Mouse (Mus musculus) T-helper 17 cell (primary cell): ENCODE data around the gene Accsl.

Experiments used
- in situ Hi-C, 2 experiments: fragments of 300-600 bp; cut with MboI, MseI; formaldehyde crosslinking; loops; 1 replicate in 1 of 2; 2 replicates in 1 of 2; pipeline ENCODE4 v1.15.1; 2025; ENCODE audit warnings: high pct_unique_total_duplicates in 2 of 2

The Accsl gene

DNA sequence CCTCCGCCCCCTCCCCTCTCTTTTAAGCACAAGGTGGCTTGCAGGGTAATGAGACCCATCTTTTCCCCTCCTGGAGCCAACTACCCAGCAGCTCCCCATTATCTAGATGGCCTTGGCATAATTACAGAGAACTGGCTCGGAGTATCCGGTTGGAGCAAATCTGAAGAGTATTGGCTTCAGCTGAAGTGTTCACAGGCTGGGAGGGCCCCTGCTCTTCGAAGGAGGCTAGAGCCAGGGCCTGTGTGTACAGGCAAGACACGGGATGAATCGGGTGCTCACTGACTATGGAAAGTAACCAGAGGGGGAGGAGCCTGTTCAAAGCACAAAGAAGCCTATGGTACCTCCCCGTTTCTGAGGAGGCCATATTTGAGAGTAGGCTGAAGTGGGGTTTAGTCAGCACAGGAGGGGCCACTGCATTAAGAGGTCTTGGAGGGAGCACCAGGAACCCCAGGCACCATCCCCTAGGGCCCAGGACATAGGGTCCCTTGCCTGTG, at the start of gene Accsl:
TSS of gene Accsl (minus strand) at position 51 of the 494 bp plus-strand sequence.
- in situ Hi-C loops, result loop anchor here in 1 of 2 experiments (5.0 kb wide), 1 partner anchor 133 kb away; no protein-coding TSS in a partner anchor

DNA sequence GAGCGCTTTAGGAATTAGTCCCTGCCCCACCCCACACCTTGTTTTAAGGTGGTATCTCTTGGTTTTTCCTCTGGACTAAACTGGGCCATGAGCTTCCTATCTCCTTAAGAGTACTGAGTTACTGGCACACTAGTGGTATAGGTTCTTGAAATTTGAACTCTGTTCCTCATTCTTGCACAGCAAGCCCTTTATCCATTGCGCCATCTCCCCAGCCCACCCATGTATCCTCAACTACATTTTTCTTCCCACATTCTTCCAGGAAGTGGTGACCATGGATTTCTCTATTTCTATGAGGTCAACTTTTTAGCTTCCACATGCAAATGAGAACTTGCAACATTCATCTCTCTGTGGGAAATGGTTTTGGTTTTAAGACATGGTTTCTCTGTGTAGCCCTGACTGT, 44.6 kb upstream of the Accsl start:
- in situ Hi-C loops, result no loop called here

DNA sequence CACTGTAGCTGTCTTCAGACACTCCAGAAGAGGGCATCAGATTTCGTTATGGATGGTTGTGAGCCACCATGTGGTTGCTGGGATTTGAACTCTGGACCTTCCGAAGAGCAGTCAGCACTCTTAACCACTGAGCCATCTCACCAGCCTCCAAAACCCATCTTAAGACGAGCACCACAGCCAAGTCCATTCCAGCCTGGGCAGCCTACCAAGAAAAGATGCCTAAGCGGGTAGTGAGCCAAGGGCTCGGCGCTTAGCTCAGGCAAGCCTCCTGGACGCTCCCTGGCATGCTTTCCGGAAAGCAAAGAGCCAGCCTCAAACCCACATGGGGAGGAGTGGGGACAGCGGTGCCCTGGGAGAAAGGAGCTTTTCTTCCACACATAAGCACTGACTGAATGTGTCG, 43.0 kb upstream of the Accsl start:
- in situ Hi-C loops, result no loop called here

DNA sequence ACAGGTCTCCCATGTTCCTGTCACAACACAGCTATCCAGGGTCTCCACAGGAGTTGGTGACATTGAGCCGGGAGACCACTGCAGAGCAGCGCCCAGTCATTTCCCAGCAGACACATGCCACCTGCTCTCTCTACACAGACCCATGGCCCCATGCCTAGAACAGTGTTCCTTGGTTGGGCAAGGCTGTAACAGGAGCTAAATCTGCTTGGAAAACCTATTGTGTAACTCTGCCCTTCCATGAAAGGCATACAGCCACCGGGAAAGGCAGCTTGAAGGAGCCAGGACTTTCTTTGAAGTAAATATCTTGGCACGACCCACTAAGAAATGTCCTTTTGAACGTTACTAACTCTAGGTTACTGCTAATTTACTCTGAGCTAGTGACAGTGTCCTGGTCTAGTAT, 40.8 kb upstream of the Accsl start:
- in situ Hi-C loops, result loop anchor here in 1 of 2 experiments (10.0 kb wide), 1 partner anchor 345 kb away; the partner anchor contains the start of gene Gm10803

DNA sequence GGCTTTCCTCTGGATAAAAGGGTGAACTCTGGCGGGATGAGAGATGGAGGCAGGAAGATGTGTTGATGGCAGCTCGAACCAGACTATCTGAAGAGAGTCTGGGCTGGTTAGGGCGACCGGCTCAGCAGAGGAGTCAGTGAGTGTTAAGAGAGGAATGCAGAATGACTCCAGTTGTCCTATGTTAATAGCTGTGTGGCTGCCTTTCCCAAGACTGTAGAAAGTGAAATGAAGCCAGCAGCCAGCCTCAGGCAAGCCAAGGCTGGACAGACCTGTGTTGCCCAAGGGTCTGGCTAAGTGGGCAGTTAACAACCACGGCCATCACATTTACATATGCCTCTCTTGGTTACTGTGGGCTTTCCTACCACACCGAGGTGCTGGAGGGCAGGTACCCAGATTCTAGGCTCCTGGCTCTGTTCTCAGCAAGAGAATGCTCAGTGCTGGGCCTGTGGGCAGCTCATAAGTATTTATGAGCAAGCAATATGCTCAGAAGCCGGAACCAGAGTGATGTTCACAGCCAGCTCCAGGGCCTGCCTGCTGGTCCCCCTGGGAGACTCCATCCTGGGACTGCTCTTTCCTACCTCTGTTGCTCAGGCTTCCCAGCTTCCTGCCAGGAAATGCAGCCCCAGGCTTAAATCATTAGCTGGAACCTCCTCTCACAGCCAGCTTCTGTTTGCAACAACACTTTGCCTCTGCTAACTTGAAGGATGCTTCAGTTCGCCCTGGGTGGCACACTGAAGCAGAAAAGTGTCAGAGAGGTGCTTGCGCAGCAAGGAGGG, 38.8 kb upstream of the Accsl start:
- in situ Hi-C loops, result loop anchor here in 1 of 2 experiments (10.0 kb wide), 1 partner anchor 343 kb away; the partner anchor contains the start of gene Gm10803

DNA sequence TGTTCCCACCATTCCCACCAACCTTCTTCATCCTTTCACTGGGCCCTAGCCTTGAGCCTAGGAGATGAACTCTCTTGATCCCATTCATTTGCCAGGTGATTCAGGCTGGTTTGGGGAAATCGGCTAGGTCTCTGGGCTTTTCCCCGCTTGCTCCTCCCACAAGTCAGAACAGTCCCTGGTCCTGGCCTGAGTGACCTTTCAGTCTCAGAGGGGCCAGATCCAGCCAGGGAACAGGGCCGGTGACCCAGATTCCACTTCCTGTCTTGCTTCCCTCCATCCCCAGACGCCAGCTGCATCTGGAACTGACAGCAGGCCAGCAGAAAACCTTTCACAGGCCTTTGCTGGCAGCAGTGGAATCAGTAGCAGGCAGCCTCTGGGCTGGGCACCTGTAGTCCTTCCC, 37.4 kb upstream of the Accsl start:
- in situ Hi-C loops, result loop anchor here in 1 of 2 experiments (10.0 kb wide), 1 partner anchor 342 kb away; the partner anchor contains the start of gene Gm10803

DNA sequence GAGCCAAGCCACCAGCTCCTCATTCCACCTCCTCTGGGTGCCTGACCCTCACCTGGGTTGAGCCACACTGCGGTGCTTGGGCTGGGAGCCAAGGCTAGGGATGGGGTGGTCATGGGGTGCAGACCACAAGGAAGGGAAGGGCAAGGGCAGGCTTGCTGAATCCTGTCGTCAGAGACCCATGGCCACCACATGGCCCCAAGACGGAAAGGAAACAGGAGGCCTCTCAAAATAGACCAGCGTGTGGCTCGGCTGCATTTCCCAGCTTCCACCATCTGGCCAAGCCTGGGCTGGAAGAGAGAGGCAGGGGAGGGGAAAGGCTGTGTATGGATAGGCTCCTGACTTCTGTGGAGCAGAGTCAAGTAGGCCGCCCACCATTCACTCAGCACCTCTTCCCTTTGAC, 34.5 kb upstream of the Accsl start:
- in situ Hi-C loops, result loop anchor here in 1 of 2 experiments (10.0 kb wide), 1 partner anchor 339 kb away; the partner anchor contains the start of gene Gm10803

DNA sequence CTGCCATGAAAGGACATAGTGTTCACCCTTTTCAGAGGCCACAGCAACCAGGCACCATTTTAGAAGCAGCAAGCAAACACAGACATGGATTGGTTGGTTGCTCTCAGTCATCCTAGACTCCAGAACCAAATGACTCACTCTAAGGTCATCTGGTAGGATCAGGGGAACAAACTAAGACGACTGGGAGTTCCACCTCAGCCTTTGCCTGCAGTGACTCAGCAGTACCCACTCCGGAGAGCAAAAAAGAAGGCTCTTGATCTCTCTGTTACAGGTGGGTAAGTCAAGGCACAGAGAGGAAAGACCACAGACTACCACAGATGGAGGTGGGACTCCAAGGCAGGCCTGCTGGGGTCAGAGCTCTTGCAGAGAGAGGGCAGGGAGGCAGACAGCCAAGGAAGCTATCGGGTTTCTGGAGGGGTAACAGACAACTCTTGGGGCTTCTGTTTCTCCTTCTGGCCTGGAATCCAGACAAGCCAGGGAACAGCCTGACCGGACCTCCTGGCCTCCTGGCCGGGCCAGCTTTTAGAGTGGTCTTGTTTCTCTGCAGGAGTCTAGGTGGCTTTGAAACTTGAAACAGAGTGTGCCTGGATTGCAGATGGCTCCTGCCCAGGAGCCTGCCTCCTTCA, 33.8 kb upstream of the Accsl start:
- in situ Hi-C loops, result loop anchor here in 1 of 2 experiments (10.0 kb wide), 1 partner anchor 338 kb away; the partner anchor contains the start of gene Gm10803

DNA sequence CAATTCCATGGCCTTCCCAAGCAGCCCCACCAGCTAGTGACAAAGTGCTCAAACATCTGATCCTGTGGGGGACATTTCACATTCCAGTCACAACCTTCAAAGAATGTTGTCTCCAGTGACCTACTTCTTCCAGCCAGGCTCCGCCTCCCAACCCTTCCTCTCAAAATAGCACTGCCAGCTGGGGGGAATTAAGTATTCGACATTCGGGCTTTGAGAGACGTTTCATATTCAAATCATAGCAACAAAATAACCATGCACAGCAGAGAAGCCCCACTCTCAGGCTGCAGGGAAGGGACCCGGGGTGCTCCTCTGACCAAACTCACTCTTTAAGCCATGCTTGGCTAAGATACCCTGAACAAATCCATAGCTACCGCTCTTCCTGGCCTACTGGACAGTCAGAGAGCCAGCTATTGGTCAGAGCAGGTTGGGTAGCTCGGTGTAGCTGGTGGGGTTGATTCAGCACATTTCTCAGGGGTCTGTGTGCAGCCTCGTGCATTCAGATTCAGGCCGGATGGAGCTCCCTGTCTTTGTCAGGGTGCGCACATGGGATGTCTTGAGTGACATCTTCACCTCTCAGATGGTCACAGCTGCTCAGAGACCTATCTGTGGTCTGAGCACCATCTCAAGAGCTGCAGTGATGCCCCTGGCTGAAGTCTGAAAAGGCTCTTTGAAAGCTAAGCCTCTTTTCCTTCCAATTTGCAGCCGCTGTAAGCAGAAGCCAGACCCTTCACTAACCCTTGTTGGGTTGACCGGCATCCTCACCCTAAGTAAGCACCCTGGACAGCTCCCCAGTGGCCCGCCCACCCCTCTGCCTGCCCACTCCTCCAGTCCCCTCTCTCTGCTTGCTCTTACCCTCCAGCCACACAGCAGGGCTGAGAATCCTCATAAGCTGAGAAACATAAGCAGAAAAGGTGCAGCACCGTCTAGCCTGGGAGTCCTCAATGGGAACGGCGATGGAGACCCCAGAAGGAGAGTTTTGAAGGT, 30.7 kb upstream of the Accsl start:
- in situ Hi-C loops, result loop anchor here in 1 of 2 experiments (10.0 kb wide), 1 partner anchor 335 kb away; the partner anchor contains the start of gene Gm10803

DNA sequence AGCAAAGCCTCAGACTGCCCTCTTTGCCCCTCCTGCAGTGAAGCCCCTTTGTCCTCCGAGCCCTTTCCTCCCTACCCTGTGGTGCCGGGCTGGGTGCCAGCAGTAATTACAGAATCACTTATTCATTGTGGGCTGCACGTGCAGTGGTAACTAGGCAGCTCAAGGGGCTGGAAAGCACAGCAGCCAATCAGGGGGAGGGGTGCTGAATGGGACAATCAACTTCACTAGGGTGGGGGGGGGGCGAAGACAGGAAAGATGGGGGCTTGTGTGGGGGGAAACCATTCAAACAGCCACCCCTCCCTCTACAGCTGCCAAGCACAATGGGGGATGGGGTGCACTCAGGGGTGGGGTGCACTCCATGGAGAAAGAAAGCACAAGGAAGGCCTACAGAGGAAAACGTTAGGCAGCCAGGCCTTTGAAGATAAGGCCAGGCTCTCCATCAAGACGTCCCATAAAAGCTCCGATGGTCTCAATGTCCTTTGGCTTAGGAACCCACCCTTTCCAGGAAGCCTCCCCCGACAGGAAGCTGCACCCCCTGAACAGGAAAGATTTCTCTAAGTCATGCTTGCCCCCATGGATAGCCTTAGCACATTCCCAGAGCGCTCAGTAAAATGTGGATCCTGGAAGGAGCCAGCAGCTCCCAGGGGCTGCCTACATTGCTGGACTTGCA, 22.8 kb upstream of the Accsl start:
- in situ Hi-C loops, result no loop called here

DNA sequence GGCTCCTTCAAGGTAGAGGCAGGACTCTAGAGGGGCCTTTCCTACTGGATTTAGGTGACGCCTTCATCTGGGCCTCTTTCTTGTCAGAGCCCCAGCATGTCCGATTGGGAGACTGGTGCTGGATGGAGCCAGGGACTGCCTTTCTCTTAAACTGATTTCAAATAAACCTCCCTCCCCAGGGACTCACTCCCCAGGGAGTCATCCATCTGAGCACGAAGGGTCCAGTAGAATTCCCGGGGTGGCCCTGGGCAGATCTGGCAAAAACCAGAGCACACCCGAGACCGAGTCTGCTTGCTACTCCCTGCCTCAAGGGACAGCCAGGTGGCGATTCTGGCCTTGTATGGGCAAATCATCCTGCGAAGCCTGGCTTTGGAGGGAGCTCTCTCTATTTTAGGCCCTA, 21.2 kb upstream of the Accsl start:
- in situ Hi-C loops, result no loop called here

DNA sequence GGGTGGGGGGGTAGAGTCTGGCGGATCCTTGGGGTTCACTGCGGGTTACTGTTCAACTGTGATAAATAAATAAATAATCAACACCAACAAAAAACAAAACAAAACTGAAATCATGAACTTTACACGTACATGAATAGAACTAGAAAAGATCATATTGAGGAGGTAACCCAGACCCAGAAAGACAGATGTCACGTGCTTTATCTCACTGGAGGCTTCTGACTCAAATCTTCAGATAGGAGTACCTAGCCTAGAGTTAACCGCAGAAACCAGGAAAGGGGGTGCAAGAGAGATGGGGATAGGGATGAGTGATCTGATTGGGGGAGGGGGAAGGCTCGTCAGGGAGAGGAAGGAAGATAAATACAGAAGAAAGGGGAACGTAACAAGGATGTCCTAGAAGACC, 20.1 kb upstream of the Accsl start:
- in situ Hi-C loops, result loop anchor here in 1 of 2 experiments (10.0 kb wide), 1 partner anchor 1674 kb away; no protein-coding TSS in a partner anchor

DNA sequence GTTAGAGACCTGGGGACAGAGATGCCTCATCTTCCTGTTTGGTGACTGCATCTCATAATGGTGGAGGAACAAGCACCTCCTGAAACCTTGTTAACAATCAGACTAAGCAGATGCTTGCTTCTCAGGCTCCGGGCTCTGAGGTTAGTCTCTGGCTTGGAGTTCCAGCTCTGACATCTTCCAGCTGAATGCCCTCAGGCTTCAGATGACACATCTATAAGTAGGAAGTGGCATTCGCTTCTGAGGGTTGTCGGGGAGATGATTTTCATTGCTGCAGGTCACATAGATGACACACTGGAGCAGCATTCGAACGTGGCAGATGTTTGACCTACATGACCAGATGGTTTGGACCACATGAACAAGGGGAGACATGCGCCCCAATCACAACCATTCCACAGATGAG, 19.4 kb upstream of the Accsl start:
- in situ Hi-C loops, result loop anchor here in 1 of 2 experiments (10.0 kb wide), 1 partner anchor 1674 kb away; no protein-coding TSS in a partner anchor

DNA sequence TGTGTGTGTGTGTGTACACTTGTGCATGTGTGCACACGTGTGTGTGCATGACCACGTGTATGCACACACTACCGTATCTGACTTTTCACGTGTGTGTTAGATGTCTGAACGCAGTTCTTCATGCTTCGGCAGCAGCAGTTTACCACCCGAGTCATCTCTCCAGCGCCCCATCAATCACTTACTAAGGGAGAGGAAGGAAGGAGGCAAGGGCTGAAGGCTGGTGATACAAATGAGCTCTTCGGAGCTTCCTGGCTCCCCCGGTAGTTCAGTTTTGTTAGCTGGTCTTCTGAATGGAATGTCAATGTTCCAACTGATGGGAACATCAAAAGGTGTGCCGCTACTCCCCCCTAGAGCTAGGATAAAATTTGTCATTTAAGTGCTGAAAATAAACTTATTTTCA, 18.3 kb upstream of the Accsl start:
- in situ Hi-C loops, result loop anchor here in 1 of 2 experiments (10.0 kb wide), 1 partner anchor 1672 kb away; no protein-coding TSS in a partner anchor

DNA sequence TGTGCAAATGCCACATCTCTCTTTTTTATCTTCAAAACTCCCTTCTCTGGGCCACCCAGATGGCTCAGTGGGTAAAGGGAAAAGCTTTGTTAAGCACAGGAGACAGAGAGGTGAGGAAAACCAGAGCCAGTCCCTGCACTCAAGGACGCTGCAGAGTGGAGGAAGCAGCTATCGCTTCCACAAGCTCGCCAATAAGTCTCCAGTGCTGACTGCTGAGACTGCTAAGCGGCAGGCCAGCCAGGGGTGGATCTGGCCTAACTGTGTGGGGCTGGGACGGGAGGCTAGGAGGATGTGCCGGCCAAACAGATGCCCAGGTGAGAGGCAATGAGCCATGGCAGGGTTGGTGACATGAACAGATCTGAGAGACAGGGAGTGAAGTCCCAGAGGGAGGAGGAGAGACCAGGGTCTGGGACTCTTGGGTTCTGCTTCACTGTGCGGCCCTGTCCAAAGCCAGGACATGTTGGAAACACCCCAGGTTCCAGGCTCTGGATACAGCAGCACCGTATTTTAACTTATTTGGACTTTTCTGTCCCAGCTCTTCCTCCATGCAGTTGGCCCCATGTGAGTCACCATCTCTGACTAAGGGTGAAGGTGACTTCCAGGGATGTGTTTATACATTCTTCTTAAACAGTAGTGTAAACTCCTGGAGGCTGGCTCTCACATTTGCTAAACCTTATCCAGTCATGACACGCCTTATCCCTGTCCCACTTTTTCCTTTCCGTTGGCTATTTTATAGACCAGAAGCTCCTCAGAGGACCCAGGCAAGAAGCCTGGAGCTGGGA, 17.2 kb upstream of the Accsl start:
- in situ Hi-C loops, result loop anchor here in 1 of 2 experiments (10.0 kb wide), 1 partner anchor 1671 kb away; no protein-coding TSS in a partner anchor

DNA sequence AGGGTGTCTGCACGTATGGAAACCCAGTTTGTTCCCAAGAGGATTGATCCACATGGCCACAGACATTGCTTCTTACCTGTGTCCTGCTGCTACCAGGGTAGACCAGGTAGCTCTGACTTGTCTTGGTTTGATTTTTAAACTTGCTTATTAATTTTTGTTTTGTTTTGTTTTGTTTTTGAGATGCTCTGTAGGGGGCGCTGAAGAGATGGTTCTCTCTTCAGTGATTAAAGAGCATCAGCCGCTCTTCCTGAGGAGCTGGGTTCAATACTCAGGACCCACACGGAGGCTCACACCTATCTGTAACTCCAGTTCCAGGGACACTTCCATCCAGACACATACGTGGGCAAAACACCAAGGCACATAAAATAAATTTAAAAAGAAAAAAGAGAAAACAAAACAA, 14.1 kb upstream of the Accsl start:
- in situ Hi-C loops, result loop anchor here in 1 of 2 experiments (10.0 kb wide), 1 partner anchor 1668 kb away; no protein-coding TSS in a partner anchor

DNA sequence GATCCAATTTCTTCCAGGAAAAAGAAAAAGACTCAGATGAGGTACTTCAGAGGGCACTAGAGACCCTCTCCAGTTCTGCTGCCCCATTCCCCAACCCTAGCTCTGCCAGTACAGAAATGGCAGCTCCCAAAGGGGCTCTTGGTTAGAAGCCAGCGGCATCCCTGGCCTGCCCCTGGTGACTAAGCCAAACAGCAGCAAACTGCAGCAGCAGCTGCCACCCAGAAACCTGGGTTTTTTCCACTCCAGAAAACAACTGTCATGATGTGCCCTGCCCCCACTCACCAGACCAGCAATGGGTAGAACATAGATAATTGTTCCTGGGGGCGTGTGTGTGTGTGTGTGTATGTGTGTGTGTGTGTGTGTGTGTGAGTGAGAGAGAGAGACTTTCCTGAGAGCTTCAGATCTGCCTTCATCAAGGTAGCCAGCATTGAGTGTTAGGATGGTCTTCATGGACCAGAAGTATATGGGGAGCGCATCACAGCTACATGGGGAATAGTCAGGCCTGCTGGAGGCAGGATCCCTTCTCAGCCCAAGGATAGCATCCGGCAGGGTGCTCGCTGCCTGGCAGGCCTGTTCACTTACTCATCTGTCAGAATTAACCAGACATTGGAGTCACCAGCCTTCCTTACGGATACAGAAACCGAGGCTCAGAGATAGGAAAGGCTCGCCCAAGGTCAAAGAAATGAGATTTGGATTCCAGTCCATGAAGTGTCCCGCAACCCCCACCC, 12.8 kb upstream of the Accsl start:
- in situ Hi-C loops, result loop anchor here in 1 of 2 experiments (10.0 kb wide), 1 partner anchor 1667 kb away; no protein-coding TSS in a partner anchor

DNA sequence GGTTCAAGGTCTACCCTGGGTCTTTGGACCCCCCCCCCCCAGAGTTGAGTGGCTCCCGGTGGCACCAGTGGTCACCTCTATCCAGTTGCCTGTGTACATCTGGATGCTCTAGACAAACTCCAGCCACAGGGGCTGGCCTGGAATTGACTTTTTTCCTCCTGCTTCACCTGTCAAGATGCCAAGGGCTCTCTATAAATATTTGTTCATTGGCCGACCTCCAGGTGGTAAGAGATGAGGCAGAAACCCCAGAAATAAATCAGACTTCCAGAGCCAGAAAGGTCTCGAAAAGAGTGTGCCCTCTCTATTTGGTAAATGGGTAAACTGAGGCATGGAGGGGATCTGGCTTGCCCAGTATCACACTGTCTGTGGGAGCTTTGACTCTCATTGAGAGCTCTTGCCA, 12.0 kb upstream of the Accsl start:
- in situ Hi-C loops, result loop anchor here in 1 of 2 experiments (10.0 kb wide), 1 partner anchor 1666 kb away; no protein-coding TSS in a partner anchor
